Mouse (Mus musculus) fibroblast of lung, adult 2 months (primary cell): ENCODE results near the gene Egf.
A peak's percentile ranks its signal among the peaks of the same experiment; 100 is the strongest.

Experiments used
- DNase-seq: peaks from one replicate; pipeline ENCODE4 v3.0.0-alpha.2; 2011; ENCODE audit warnings: low read depth

Gene Egf

DNA sequence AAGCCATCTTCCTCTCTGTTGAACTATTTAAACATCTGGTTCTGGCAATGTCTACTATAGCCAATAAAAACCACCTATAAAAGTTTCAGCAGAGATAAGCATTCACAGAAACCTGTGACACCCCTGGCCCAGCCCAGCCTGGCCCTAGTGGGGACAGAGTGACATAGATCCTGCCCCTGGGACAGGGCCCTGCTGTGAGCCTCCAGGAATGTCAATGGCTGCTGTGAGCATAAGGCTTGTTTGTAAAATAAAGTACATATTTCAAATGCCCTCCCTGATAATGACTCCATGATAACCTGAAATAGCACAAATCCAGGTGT is 104.9 kb downstream of the Egf start:
- DNase-seq: no peak

DNA sequence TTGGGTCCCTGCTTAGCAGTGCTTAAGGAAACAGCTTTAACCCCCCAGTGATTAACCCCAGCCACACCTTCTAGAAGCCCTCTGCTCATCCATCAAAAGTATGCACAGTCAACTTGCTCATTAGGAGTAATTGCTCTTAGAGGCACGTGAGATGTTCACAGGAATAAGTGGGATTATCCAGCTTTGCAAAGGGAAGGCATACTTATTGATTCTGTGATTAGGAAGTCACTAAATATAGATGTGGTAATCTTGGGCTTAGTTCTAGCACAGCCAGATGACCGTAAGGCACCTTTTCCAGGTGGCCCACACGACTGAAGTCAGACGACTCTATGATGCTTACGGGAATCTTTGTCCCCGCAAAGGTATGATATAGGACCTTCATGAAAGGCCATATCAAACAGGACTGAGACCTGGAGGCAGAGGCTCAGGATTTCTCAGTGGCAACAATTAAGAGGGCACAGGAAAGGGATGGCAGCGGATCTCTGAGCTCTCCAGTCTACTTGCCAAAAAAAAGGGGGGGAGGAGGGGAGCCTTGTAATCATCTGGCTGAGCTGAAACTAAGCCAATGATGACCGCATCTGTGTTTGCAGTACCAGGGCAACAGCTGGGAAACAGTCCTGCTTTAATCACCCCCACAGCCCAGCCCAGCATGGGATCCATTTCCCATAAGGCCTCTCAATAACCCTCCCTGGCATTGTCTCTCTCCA is 105.4 kb downstream of the Egf start:
- DNase-seq: peak; percentile 24

DNA sequence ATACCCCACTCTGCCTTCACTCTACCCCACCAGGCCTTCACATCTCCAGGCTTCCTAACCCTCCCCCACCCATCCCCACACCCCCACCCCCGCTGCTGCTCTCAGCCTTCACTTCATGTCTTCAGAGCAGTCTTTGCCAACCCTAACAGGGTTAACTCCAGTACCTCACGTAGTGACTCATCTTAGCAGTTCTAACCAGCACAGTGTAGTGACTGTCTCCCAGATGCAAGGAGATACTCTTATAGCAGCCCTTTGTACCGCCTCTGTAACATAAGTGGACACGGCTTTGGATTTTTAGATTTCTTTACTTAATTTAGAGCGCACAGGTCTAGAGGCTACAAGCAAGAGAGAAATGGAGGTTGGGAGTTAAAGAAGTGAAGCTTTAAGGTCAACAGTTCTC is 106.5 kb downstream of the Egf start:
- no peak for DNase-seq

DNA sequence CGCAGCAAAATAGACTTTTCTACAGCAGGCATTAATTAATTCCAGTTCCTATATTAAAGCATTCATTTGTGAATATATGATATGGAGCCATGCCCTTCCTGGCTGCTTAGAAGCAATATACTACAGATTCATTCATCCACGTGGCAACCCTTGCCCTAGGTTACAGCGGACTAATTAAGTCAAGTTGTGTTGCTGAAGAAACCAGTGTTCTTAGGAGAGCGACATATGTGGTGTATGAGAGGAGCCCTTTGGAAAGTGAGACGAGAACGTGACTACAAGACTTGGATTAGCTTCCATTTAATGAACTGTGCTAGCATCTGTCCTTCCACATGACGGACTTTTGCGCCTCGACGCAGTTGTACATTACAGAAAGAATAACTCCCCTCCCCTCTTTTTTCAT is 107.8 kb downstream of the Egf start:
- DNase-seq: no peak

DNA sequence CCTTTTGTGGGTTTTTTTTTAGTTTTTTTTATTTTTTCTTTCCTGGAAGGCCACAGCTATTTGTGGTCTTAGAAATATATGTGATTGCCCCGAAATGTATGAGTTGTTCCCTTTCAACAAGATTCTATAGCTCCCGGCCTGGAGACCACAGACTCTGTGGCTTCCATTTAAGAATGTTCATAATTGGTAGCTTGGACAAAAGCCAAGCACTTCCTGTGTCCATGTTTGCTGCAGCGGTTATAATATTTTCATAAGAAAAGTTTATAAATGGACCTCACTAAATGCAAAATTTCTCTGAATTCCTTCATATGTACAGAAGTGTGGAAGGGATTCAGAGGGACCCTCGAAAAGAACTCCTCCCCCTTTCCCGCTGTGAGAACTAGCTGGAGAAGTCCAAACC is 108.3 kb downstream of the Egf start:
- DNase-seq: no peak

DNA sequence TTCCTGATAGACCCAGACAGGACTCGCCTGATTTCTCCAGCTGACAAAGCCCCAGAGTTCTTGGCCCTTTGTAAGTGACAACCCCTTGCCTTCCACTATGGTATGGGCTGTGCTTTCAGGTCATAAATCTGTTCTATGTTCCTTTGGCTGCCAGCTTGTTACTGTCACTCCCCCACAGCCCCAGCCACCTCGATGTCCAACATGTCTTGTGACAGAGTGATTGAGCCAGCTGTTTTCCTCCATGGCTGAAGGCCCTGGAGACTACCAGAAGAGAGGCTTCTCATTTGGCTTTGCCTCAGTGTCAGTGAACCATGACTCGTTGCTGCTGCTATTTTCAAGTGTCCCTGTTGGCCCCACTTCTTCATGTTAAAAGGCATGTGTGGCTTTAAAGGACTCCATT is 109.7 kb downstream of the Egf start:
- no peak for DNase-seq

DNA sequence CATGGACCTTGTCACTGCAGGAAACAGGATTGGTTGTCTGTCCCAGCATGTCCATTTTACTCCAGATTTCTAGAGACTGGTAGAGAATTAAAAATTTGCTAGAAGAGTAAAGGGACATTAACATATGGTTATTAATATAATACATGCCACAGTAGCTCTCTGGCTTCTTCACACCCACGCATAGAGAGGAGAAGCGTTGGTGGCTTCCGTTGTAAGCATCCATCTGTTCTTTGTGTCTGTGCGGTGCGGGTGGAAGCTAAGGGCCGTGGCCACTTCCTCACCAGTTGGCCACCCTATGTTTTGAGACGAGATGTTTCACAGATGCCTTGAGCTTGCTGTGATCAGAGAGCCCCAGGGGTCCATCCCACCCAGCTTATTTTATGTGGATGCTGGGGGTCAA is 113.5 kb downstream of the Egf start:
- no peak for DNase-seq

DNA sequence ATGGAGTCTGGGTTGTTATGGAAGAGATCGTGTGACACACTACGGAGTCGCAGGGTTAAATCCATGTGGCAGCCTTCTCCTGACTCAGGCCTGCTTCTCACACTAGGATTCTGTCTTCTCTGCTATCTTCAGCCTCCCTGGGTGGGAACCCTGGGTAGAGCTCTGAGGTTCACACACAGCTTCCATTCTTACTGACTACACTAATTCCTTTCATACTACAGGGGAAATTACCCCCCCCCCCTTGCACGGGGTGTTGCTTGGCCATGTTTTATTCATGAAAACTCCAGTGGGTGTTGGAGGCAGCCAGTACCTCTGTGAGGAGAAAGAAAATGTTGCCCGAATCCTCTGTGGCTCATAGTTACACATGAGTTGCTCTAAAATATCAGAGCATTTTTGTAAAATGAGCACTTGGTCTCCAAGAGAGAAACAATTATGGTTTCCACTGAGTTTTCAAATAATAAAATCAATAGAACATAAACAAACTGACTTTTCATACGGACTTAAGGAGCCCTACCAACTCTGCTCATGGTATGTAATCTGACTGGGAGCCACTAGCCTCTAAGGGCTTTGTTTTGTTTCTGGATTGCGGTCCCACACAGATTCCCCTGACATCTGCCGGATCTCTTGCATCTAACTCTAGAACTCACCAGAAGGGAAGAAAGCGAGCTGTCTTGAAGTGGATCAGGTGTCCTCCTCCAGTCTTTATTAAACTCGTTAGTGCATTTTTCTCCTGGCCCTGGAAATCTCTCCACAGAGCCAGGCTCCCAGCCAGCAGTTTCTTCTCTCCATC is 114.7 kb downstream of the Egf start:
- peak; percentile 27 for DNase-seq

DNA sequence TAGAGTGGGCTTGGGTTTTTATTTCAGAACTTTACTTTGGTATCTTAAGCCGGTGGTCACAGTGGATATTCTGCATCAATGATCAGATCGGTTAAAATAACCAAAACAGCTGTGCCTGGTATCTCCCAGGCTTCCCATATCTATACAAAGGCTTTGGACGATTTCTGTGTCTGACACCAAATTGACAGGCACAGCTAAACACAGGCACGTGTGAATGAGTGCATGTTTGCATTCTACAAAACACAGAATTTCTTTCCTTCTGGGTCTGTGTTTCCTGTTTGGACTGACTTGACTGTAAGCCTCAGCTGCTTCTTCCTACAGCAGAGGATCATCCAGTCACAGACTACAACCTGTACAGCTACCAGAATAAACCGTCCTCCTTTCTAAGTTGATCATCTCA is 115.4 kb downstream of the Egf start:
- DNase-seq: no peak

DNA sequence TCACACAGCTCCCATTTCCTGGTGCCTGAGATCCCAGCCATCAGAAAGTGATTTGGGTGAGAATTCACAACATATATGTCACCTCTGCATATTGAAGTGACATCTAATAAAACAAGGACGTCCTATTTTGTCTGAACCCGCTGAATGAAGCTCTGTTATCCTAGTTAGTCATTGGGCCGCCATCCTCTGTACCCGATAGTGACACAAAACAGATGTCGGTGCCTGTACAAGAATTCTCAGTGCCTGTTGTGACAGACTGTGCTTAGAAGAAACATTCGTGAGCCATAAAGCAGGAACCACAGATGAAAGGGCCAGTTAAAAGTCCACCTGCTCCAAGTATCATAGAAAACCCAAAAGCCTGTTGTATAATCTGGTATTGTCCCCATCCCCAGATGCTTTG is 117.7 kb downstream of the Egf start:
- DNase-seq: no peak

DNA sequence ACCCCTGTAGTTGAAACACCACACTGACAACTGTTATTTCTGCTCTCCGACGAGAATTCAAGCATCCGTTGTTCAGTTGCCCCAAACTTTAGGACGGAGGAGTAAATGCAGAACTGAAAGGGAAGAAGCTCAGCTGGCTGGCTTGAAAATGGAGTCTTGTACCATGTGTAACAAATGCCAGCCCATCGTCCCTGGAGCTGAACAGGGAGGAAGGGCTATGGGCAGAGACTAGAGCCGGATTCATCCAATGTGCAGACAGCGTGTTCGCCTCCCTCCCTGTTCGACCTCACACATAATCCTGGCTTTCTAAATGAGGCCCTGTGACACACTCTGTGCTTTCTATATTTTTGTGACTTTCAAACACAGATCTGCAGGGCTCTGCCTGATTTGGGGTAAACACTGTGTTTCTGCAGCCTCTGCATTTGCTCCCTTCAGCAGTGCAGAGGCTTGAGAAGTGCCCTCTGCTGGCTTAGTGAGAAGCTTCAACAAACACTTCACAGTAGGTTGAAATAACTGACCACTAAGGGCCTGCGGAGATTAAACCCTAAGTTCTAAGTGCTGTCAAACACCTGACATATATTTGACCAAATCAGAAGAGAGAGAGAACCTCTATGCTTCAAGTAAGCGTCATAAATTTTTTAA is 120.7 kb downstream of the Egf start:
- DNase-seq: no peak

DNA sequence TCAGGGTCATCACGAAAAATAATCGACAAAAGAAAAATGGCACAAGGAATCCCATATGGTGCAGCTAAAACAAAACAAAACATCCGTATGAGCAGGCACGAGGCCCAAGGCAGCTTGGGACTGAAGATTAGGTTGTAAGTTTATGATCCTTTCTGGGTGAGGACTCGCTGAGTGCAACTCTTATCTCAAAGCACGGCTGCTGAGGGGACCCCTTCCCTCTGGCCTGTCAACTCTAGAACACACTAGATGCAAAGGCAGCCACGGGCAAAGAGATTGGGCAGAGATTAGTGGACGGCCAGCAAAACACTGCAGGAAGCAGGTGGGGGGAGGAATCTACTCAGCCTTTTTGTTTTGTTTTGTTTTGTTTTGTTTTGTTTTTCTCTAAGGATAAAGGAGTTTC is 121.6 kb downstream of the Egf start:
- DNase-seq: no peak

DNA sequence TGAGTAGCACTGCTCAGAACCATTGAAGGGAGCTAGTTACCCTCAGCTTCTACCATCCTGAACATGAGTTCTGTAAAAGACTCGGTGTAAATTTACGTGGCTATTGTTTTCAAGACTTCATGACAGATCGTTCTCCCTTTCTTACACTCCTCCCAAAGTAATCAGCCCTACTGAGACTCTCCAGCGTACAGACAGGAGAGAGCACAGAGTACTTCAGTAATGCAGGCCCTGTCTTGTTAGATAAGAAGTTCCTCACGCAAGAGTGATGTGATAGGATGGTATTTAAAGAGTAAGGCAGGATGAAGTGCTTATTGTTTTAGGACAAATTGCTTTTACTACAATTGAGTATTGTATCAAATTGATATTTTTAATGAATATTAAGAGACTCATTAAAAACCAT is 123.3 kb downstream of the Egf start:
- no peak for DNase-seq

DNA sequence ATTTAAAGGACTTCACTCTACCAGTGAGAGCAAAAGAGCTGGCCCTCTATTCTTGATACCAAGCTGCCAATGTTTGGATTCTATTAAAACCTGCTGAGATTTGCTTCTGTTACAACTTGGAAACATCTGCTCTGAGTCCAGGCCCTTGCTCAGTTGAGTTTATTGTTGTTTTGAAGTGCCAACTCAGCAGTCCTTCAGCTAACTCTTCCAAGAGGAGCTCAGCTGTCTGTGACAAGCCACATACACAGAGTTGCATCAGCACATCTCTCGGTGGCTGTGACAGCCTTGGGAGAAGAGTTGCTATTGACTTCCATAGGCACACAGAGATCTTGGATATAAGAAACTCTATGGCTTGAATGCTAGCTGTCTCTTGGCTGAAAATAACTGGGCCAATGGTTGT is 124.1 kb downstream of the Egf start:
- no peak for DNase-seq
